Mouse (Mus musculus) embryonic facial prominence, embryonic 15.5 days (tissue): ENCODE measurements around the gene Golga4. TPM values are rescaled to one million over a fixed set of nuclear protein-coding genes. Genes with fewer than 3 reads are reported as not detected.
"Not testable (repeated sequence)": the region's sequence is repeated elsewhere in the genome, so short reads cannot be mapped to it uniquely, and the experiment has no call there.

Source experiments
- ATAC-seq: fragments of 200-750 bp; cut with Nextera tagmentation; 2 replicates; pipeline ENCODE4 v1.8.0; 2017; ENCODE audit warnings: low read depth, moderate TSS enrichment; ENCODE audit not compliant: insufficient number of reproducible peaks, low FRiP score, low TSS enrichment
- H3K27ac ChIP-seq: fragments of 300-500 bp; sonication (generic); replicated peaks from 2 replicates; pipeline ENCODE4 v1.5.1; 2015; ENCODE audit warnings: mild to moderate bottlenecking, inconsistent platforms
- H3K27me3 ChIP-seq: fragments of 300-500 bp; sonication (generic); 2 replicates; pipeline ENCODE4 v1.6.1; 2015; ENCODE audit warnings: inconsistent platforms
- H3K36me3 ChIP-seq: fragments of 300-500 bp; sonication (generic); 2 replicates; pipeline ENCODE4 v1.6.1; 2015; ENCODE audit warnings: mild to moderate bottlenecking, inconsistent platforms
- H3K4me1 ChIP-seq: fragments of 300-500 bp; sonication (generic); 2 replicates; pipeline ENCODE4 v1.6.1; 2015; ENCODE audit warnings: inconsistent platforms
- H3K4me2 ChIP-seq: fragments of 300-500 bp; sonication (generic); replicated peaks from 2 replicates; pipeline ENCODE4 v1.6.1; 2015; ENCODE audit warnings: mild to moderate bottlenecking, inconsistent platforms
- H3K4me3 ChIP-seq: fragments of 300-500 bp; sonication (generic); replicated peaks from 2 replicates; pipeline ENCODE4 v1.5.1; 2015; ENCODE audit warnings: mild to moderate bottlenecking, inconsistent platforms
- H3K9ac ChIP-seq: fragments of 300-500 bp; sonication (generic); 2 replicates; pipeline ENCODE4 v1.6.1; 2015; ENCODE audit warnings: inconsistent platforms
- H3K9me3 ChIP-seq: fragments of 300-500 bp; sonication (generic); replicated peaks from 2 replicates; pipeline ENCODE4 v1.6.1; 2016; ENCODE audit warnings: inconsistent platforms
- WGBS: fragments of 180-500 bp; shearing (Covaris S2); methylation state at CpG from one replicate; pipeline ENCODE4 v1.1.7; 2015; 5-methylcytosine and 5-hydroxymethylcytosine counted together
- polyA plus RNA-seq: library from polyadenylated mRNA; unstranded; fragments of >200 nt; fragmentation: Nextera tagmentation; extraction: Ambion mirVana; gene quantifications from 2 replicates; pipeline ENCODE4 v1.2.1, GENCODE M21; 2015

The Golga4 gene
- polyA plus RNA-seq, 1 experiment from 2014 or later: 51.3 TPM

- Histone ChIP-seq H3K4me1 (peaks cover 30% of the 10 kb centered on the region), H3K9ac (no peak overlapping the region), H3K4me2 (no peak overlapping the region), H3K36me3 (0 out of 2 replicates have a peak, but pooled peaks cover 3% of the 10 kb centered on the region), H3K9me3 (no peaks in the 10 kb centered on the region), H3K27ac (no peak overlapping the region), H3K27me3 (no peaks in the 10 kb centered on the region), H3K4me3 (no peak overlapping the region)
- WGBS: 55% methylated on average over 6 of the region's 6 CpGs
- no peak for ATAC-seq
Measured at GRCm38 (mm10) chr9:118591633-118592032, 85.6 kb downstream of the Golga4 start.

DNA sequence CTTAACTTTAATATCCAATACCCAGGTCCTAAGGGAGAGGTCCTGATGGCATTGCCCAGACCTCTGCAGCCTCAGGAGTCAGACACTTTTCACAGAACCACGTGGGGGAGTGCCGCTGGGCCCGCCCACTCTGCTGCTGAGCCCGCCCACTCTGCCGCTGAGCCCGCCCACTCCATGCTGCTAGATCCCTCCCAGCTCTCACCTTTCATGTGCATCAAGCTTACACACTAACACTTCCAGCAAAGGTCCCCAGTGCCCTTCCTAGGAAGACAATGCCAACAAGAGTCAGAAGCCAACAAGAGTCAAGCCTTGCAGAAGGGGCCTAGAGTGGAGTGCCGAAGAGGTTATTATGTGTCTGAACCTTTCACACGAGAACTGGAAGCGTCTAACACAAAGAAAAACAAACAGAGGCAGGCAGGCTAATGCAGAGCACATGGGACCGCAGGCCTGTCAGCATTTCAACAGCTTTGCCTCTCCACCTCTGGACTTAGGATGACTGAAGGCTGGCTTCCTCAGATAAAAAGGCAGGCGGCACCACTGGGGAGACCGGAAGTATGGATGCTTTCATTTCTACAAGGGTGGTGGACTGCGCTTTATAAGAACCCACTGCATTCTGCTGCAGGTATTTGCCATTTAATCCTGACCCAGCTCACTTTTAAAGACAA is 86.7 kb downstream of the Golga4 start:
- Histone ChIP-seq H3K9me3 (no peaks in the 10 kb centered on the region), H3K36me3 (no peaks in the 10 kb centered on the region), H3K9ac (no peak overlapping the region), H3K27me3 (no peaks in the 10 kb centered on the region), H3K4me3 (no peak overlapping the region), H3K4me2 (peak overlapping the region; percentile 12; the same call in 1 of the 2 replicates), H3K4me1 (peaks cover 30% of the 10 kb centered on the region), H3K27ac (peak overlapping the region; percentile 22; the same call in 1 of the 2 replicates)
- 25% methylated on average over 13 of the region's 13 CpGs for WGBS
- peak; percentile 45 for ATAC-seq

DNA sequence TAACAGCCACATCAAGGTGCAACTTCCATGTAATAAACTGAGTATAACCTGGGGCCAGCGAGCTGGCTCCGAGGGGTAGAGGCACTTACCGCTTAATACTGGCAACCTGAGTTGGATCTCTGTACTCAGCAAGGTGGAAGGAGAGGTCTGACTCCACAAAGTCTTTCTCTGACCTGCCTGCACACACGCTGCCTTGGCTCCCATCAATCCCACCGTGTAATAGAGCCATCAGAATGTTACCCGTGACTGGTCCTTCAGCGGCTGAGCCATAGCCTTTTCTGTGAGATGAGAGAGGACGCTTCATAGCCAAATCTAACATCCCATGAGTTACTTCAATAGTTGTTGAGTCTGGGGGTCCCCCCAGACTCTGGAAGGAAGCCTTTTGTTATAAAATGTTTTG is 87.4 kb downstream of the Golga4 start:
- H3K36me3 ChIP-seq: no peaks in the 10 kb centered on the region
- H3K4me3 ChIP-seq: no peak overlapping the region
- H3K4me2 ChIP-seq: no peak overlapping the region
- peaks cover 30% of the 10 kb centered on the region for H3K4me1 ChIP-seq
- H3K27me3 ChIP-seq: no peaks in the 10 kb centered on the region
- no peaks in the 10 kb centered on the region for H3K9me3 ChIP-seq
- H3K9ac ChIP-seq: no peak overlapping the region
- H3K27ac ChIP-seq: 0 out of 2 replicates have a peak overlapping the region, but pooled peaks have one; percentile 28
- 57% methylated on average over 8 of the region's 8 CpGs for WGBS
- no peak for ATAC-seq

- no peak for ATAC-seq
- Histone ChIP-seq H3K27ac (no peak overlapping the region), H3K36me3 (no peaks in the 10 kb centered on the region), H3K27me3 (no peaks in the 10 kb centered on the region), H3K4me3 (no peak overlapping the region), H3K4me2 (no peak overlapping the region), H3K9ac (no peak overlapping the region), H3K4me1 (peaks cover 18% of the 10 kb centered on the region), H3K9me3 (no peaks in the 10 kb centered on the region)
- 80% methylated on average over 7 of the region's 7 CpGs for WGBS
Measured at GRCm38 (mm10) chr9:118596767-118597166, 90.7 kb downstream of the Golga4 start.

- not testable (repeated sequence) for H3K9ac ChIP-seq, H3K9me3 ChIP-seq, H3K27ac ChIP-seq, H3K36me3 ChIP-seq, H3K4me1 ChIP-seq, H3K27me3 ChIP-seq, H3K4me3 ChIP-seq, ATAC-seq, H3K4me2 ChIP-seq
- 84% methylated on average over 3 of the region's 3 CpGs for WGBS
Measured at GRCm38 (mm10) chr9:118600393-118600792, 94.3 kb downstream of the Golga4 start.

DNA sequence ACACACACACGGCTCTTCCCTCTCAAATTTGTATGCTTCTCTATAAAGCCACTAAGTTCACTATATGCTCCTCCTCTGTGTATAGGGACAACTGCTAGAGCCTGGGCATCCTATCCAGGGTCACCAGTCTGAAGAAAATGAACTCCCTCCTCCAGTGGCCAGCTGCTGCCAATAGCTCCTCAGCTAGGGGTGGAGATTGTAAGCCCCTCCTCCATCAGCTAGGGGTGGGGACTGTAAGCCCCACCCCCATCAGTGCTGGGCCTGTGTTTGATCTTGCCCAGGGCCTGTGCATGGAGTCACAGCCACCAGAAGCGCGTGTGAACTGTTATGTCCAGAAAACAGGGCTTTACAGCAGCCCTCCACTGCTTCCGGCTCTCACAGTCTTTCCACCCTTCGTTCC is 96.5 kb downstream of the Golga4 start:
- peaks cover 11% of the 10 kb centered on the region for H3K4me1 ChIP-seq
- no peak overlapping the region for H3K9ac ChIP-seq
- no peaks in the 10 kb centered on the region for H3K9me3 ChIP-seq
- no peaks in the 10 kb centered on the region for H3K36me3 ChIP-seq
- H3K27ac ChIP-seq: no peak overlapping the region
- no peak overlapping the region for H3K4me3 ChIP-seq
- no peak for ATAC-seq
- WGBS: 79% methylated on average over 5 of the region's 5 CpGs
- no peaks in the 10 kb centered on the region for H3K27me3 ChIP-seq
- H3K4me2 ChIP-seq: no peak overlapping the region

- H3K4me1 ChIP-seq: peaks cover 38% of the 10 kb centered on the region
- H3K9ac ChIP-seq: peak within 1 kb of the TSS; percentile 86
- H3K27ac ChIP-seq: peak within 1 kb of the TSS; percentile 78
- 7% methylated on average over 42 of the region's 42 CpGs for WGBS
- H3K36me3 ChIP-seq: no peaks in the 10 kb centered on the region
- peak within 1 kb of the TSS; percentile 78 for H3K4me3 ChIP-seq
- ATAC-seq: peak; percentile 83
- peak within 1 kb of the TSS; percentile 86 for H3K4me2 ChIP-seq
- H3K27me3 ChIP-seq: no peaks in the 10 kb centered on the region
- H3K9me3 ChIP-seq: no peaks in the 10 kb centered on the region
Measured at GRCm38 (mm10) chr9:118606148-118606816, 100.2 kb downstream of the Golga4 start, which contains the start of gene Itga9. Gene Itga9 (plus strand): TSS chr9:118606690.

- no peaks in the 10 kb centered on the region for H3K27me3 ChIP-seq
- peak overlapping the region; percentile 78 for H3K27ac ChIP-seq
- ATAC-seq: peak; percentile 30
- no peaks in the 10 kb centered on the region for H3K9me3 ChIP-seq
- H3K4me1 ChIP-seq: peaks cover 43% of the 10 kb centered on the region
- peak overlapping the region; percentile 86 for H3K9ac ChIP-seq
- WGBS: under 1% methylated on average over 68 of the region's 68 CpGs
- peak overlapping the region; percentile 78 for H3K4me3 ChIP-seq
- peak overlapping the region; percentile 86 for H3K4me2 ChIP-seq
- no peaks in the 10 kb centered on the region for H3K36me3 ChIP-seq
Measured at GRCm38 (mm10) chr9:118606817-118607371, 100.8 kb downstream of the Golga4 start.

DNA sequence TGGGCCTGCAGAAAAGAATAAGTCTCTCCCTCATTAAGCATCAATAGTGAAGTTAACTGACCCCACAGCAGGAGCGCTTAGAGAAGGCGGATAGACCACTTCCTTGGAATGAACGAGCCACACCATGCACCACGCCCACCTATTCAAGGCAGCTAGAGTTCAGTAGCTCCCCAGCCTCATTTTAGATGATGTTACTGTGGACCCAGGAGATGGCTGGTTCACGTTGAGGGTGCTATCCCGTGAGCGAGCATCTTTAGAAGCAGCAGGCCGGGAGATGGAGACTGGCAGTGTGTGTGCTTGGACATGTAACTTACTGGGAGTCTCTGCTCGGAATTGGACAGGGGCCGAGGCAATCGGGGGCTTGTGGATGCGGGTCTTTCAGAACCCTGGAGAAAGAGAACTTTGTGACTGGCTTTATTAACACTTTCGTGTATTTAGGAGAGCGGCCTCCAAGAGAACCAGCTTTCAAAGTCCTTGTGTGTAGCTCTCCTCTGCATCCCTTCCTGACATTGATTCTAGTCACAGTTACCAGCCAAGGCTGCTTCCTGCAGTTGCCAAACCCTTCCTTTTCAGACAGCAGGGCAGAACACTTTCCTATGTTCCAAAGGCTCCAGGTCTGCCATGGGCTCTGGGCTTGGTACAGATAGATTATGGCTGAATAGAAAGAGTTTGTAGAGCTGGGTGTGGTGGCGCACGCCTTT is 101.8 kb downstream of the Golga4 start:
- WGBS: 37% methylated on average over 16 of the region's 16 CpGs
- 0 out of 2 replicates have a peak overlapping the region, but pooled peaks have one; percentile 86 for H3K9ac ChIP-seq
- H3K27me3 ChIP-seq: no peaks in the 10 kb centered on the region
- H3K4me1 ChIP-seq: peaks cover 49% of the 10 kb centered on the region
- H3K4me2 ChIP-seq: peak overlapping the region; percentile 86
- H3K9me3 ChIP-seq: no peaks in the 10 kb centered on the region
- no peaks in the 10 kb centered on the region for H3K36me3 ChIP-seq
- no peak for ATAC-seq
- H3K27ac ChIP-seq: peak overlapping the region; percentile 78; the same call in 1 of the 2 replicates
- peak overlapping the region; percentile 78 for H3K4me3 ChIP-seq

GRCm38 (mm10) chr9:118608556-118608955 is 102.5 kb downstream of the Golga4 start:
- no peaks in the 10 kb centered on the region for H3K27me3 ChIP-seq
- no peak overlapping the region for H3K4me3 ChIP-seq
- H3K9ac ChIP-seq: no peak overlapping the region
- no peak overlapping the region for H3K27ac ChIP-seq
- H3K4me2 ChIP-seq: peak overlapping the region; percentile 15; the same call in 1 of the 2 replicates
- peaks cover 49% of the 10 kb centered on the region for H3K4me1 ChIP-seq
- ATAC-seq: no peak
- H3K36me3 ChIP-seq: no peaks in the 10 kb centered on the region
- no peaks in the 10 kb centered on the region for H3K9me3 ChIP-seq
- 52% methylated on average over 4 of the region's 4 CpGs for WGBS

- H3K27ac ChIP-seq: no peak overlapping the region
- H3K9me3 ChIP-seq: no peaks in the 10 kb centered on the region
- no peak overlapping the region for H3K4me2 ChIP-seq
- no peak overlapping the region for H3K9ac ChIP-seq
- WGBS: 48% methylated on average over 10 of the region's 10 CpGs
- no peaks in the 10 kb centered on the region for H3K36me3 ChIP-seq
- peaks cover 49% of the 10 kb centered on the region for H3K4me1 ChIP-seq
- ATAC-seq: no peak
- no peaks in the 10 kb centered on the region for H3K27me3 ChIP-seq
- no peak overlapping the region for H3K4me3 ChIP-seq
Measured at GRCm38 (mm10) chr9:118610060-118610459, 104.0 kb downstream of the Golga4 start.
